Mouse (Mus musculus) thymus, postnatal 0 days (tissue): ENCODE results near the gene Magi1. TPM values are rescaled to one million over a fixed set of nuclear protein-coding genes. Genes with fewer than 3 reads are reported as not detected.
A peak's percentile ranks its signal among the peaks of the same experiment; 100 is the strongest.

Source experiments
- DNase-seq: peaks from one replicate; pipeline ENCODE4 v3.0.0-alpha.2; 2015; ENCODE audit warnings: low spot score
- polyA plus RNA-seq: library from polyadenylated mRNA; unstranded; fragments of >200 nt; fragmentation: Nextera tagmentation; extraction: Ambion mirVana; gene quantifications from 2 replicates; pipeline ENCODE4 v1.2.1, GENCODE M21; 2015

The Magi1 gene
- polyA plus RNA-seq, 1 experiment from 2014 or later = 1.4 TPM

DNA sequence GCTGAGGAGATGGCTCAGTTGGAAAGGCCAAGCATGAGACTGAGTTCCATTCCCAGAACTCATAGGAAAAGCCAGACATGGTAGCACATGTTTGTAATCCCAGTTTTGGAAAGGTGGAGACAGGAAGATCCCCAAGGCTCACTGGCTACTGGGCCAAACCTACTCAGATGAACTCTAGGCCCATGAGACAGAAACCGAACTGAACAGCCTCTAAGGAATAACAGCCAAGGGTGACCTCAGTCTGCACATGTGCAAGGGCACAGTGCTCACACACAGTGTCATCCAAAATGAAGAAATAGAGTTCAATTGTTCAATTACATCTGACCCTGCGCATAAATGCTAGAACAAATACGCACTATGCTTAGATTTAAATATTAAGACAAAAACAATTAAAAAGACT lies 547.6 kb downstream of the Magi1 start:
- DNase-seq = no peak

DNA sequence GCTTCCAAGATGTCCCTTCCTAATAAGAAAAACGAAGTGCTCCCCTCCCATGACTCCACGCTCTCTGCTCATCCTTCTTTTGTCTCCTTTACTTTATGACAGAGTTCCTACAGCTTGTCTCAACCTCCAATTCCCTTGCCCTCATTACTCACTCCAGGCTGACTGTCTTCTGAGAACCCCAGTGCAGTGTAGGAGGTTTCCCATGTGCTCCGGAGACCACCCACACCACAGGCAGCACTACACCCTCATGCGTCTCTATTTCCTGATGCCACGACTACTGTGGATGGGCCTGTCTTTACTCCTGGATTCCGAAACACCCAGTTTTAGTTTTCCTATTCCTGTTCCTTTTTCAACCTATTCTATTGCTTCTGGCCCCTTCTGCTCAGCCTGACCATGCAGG lies 549.9 kb downstream of the Magi1 start:
- DNase-seq = no peak

DNA sequence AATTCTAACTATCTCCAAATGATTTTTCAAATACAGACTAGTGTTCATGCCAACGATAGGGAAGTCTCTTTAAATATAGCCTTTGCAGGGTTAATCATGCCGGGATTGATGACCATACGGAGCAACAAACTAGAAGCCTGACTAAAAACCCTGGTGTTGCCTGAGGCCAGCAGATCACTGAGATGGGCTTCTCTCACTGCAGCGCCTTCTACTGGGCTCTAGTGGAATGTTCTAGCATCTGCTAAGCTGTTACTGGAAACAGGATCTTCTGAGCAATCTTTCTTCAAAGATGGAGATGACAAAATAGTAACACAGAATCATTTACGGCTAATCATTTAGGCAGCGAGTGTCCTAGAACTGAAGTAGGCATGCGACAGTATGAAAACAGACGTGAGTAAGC lies 554.0 kb downstream of the Magi1 start:
- peak; percentile 11 for DNase-seq

DNA sequence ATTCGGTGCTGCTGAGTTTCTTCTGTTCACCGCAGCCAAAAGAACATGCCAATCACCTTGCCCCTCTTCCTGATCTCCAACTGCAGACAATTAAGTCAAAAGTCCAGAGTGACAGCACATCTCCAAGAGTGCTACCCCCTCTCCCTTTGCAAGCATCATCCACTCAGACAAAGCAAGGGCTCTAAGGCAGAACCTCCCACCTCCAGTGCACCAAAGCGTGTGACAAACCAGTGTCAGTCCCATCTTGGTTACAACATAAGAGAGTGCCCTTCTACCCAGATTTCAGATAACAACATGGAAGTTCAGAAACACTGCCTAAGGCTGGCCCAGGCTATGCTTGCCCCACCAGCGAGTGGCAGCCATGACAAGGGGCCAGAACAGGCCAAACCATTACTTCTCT lies 554.9 kb downstream of the Magi1 start:
- DNase-seq = no peak

DNA sequence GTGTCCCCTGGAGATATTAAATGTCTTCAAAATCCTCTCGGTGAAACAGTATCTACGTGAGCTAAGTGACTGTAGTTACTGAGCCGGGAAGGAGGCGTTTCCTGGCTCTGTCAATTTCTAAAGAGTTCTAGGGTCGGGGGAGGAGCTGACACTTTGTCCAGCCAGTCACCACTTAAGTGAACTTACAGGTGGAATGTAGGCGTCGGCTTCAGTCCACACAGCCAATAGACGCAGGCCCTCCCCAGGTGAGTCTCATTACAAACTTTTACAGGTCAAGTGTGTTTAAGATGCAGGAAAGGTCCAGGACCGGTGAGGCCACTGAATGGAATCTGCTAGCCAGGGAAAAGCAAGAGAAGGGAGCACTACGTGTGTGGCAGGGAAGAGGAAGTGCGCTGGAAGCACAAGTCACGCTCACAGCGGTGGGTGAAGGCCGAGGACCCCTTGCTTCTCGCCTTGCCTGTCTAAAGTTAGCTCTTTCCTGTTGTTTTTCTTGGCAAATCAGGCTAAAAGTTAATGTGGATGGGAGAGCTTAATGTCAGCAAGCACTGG lies 556.0 kb downstream of the Magi1 start:
- DNase-seq = no peak

DNA sequence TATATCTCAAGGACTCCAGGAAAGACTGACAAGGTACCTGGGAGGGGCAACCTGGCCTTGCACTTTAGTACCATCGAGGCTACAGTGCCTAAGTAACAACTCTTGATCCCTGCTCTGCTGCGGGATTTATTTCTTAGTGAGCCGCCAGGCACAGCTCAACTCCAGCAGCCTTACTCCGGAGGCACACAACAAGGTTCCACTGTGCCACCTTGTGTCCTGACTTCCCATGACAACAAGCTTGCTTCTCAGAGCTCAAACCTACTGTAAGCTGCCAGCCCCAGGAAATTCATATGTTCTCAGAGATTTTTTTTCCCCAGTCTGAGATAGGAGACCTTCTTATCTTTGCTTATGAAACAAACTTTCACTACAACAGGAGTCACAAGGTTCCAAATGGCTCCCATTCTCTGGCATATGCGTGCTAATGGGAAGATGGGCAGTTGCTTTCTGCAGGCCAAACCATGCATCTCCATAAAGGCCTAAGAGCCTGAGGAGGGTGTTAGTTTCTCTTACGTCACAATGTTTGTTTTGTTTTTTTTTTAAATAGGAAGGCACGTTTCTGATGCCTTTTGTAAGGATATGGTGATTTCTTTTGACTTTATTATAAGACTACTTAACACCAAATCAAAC lies 556.8 kb downstream of the Magi1 start:
- DNase-seq = no peak

DNA sequence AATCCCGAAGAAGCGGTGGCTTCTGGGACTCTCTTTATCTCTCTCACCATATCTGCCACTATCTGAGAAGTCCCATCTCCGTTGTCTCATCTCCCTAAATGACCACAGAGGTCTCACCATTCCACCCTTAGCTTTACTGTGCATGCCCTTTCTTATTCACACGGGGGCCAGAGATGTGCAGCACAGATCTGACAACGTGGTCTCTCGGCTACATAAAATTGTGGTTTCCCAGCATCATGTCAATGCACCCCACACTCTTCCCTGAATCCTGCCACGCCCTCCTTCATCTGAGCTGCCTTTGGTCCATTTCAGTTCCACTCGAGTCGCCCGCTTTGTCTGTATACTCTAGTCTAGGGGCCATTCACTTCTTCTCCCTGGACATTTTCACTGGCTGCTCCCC lies 557.6 kb downstream of the Magi1 start:
- DNase-seq = no peak

DNA sequence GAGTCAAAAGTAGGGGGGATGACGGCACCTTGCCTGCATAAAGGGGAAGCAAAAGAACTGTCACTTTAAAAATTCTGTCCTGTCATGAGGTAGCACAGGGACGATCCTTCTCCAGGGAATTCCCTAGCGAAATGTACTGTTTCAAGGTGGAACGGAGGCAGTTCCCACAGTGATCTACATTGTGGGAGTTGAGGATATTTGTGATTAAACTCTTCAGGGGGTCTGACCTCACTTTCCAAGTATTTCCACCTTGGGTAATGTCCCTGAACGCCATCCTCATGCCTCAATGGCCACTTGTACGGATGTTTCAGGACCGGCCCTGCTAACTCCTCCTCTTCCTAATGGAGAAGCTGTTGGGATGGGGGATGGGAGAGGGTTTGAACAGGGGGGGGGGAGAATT lies 559.0 kb downstream of the Magi1 start:
- no peak for DNase-seq

DNA sequence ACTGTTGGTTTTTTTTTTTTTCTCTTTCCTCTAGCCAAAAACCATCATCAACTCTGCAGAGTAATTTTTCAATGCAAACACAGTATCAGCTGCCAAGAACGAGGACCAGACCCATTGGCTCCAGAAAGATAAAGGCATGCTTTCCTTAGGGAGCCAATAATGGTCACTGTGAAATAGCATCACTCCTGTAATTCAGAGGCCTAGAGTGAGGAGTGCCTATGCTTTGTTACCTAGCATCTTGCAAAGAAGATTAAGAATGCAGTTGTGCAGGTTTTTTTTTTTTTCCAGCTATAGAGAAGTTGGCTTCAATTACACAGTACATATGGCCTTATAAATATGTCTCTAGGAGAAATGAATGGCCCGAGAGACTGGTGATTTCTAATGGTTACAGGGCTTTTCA lies 560.5 kb downstream of the Magi1 start:
- DNase-seq = no peak

DNA sequence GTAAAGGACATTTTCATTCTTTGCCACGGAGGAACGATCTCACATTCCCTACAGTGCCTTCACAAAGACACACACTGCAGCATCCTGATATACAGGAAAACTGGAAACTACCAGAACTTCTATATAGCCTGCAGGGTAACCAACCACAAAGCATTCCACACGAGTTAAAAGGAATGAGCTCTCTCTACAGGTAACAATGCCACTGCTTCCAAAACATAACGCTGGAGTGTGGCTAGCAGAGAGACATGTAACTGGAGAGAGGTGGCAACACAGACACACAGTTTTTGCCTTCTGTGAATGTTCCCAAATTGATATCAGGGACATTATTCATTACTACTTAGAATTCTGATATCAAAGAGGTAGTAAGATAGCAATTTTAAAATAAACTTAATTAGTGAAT lies 564.2 kb downstream of the Magi1 start:
- no peak for DNase-seq

DNA sequence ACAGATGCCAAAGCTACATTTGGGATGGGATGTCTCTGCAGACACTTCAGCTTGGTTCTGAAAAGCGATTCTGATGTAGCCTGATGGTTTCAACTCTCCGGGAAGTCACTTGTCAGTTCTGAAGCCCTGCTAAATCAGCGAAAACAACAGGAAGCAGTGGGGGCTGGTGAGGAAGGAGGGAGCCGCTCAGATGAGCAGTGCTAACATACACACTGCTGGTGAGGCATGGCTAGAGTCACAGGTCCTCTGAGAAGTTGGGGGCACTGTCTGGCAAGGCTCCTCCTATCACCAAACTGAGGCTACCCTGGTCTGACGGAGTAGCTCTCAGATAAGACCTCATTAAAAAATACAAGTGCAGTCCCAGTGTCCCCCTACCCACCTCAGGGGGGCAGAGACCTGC lies 565.3 kb downstream of the Magi1 start:
- peak; percentile 34 for DNase-seq

DNA sequence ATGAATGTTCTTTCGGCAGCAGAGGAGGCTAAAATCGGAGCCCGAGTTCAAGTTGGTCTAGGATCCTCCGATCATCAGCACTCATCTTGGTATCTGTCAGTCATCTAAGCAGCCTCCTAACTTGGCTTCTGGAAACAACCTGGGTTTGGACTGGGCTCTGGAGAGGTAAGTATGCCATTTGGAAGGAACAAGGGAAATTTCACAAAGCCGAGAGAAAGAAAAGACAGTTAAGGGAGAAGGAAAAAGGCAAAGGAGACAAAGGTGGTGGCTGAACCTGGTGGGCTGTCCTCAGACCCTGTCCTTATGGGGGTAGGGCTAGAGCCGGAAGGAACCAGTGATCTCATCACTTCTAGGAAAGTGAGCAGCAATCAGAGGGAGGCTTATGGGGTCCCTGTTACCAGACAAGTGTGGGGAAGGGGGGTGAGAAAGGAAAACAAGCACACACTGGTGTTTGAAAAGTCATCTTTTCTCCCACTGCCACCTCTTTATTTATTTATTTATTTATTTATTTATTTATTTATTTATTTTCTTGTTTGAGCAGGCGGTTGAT lies 565.8 kb downstream of the Magi1 start:
- no peak for DNase-seq

DNA sequence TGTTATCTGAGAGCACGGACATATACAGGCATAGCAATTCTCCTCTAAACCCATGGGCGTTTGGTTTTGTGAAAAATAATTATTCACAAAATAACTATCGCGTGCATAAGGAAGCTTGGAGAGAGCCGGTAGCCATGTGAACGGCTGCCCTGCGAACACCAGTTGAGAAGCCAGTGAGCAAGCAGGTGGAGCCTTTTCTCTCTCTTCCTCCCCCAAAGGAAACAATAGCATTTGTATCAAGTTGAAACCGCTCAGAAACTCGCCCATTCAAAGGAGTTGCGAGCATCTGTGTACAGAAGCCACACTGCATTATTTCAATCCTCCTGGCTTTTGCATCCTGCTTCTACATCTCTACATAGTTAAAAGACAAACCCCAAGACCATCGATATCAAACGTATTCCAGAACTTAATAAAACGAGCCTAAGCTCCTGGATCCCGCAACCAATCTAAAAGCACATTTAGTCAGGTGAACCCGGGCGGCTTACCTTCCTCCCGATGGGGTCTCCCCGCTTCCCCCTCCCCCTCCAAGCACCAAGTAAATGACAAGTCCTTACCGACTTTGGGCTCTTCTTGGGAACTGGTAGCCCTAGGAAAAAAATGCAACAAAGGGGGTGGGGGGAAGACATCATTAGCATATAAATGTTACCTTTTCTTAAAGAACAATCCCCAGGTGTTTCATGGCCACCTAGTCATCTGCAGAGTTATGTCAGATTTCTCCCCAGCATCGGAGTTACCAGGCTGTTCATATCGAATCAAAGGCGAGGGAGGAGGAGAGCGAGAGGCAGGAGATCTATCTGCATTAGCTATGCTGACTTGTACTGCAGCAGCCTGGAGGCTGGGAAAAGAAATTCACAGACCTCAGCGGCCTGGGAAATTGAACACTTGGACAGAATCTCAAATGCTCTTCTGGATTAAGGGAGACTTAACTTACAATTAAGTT lies 566.8 kb downstream of the Magi1 start:
- peak; percentile 5 for DNase-seq

DNA sequence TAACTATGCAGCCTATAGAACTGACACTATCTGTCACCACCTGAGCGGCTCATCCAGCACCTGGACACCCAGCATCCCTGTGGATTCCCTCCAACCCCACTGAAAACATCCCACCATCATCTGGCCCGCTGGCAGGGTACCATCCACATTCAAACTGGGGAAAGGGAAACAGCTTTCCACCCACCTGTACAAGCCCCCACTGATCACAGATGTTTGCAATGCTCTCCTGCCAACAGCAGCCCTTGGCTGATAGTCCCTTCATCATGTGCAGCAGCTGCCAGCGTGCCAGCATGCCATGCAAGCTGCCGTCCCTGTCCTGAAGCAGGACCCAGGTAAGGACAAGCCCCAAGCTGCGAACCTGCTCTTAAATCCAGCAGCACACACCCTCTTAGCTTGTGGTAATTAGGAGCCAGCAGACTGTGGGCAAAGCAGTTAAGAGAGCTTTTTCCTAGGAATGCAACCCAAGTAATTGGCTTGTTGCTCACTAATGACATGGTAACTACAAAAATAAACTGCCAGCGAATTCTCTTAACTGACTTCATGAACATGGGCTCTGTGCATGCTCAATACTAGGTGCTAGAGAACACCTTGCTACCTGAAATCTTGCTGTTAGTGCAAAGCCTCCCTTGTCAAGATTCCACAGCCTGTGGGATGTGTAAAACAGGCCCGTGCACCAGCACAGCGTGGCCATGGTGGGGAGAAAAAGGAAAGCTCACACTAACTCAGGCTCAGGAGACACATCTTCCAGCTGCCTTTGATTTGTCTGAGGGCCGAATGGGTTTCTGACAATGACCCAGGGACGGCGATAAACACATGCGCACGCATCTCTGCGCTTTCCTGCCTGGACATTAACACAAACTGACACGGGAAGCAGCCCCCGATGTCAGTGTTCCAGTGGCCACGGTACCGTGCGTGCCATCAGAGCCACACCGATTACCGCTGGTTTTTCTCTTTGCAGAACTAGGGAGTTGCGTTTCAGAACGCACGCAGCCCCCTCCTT lies 568.2 kb downstream of the Magi1 start:
- no peak for DNase-seq

DNA sequence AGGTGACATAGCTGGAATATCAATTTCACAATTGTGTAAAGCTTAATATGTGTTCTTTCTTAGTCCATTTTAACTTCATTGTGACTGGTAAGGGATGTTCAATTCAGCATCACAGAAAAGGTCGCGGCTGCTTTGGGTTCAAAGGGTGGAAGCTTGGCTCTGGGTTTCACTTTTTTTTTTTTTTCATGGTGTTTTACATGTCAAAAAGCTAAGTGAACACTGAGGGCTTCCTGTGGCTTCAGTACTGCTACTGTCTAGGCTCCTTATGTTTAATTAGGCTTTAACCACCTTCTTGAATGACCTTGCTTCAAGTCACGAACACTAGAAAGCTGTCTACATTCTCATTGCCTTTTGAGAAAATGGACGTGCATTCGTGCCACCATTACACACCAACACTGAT lies 579.4 kb downstream of the Magi1 start:
- no peak for DNase-seq

DNA sequence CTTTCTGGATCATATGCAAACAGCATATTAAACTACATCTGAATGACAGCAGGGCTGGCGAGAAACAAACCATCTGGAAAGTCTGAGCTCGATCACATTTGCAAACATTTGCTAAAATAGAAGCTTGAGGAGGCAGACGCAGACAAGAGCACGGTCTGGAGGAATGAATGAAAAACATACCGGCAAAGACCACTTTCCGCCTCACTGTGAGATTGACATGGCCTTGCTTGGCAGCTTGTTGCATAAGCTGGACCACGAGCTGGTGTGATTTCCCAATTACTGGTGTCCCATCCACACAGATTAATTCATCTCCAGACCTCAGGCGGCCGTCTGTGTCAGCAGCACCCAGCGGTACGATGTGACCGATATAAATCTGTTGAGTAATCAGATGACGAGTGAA lies 584.3 kb downstream of the Magi1 start:
- DNase-seq = no peak

DNA sequence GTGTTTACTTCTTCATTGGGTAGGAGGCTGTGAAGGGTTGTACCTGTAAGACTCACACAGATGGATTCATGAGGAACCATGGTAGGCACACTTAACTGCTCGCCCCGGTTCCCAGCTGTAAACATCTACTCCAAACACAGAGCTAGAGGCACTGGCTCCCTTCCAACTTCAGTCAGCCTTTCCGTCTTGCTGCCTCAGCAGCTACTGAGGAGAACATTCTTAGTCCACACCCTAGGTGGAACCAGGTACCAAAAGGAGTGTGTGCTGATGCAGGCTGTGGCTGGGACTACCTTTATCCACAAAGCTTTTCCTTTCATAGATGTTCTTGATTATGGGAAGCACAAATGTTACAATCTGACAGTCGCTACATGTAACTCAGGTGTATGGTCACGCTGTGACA lies 585.8 kb downstream of the Magi1 start:
- no peak for DNase-seq

DNA sequence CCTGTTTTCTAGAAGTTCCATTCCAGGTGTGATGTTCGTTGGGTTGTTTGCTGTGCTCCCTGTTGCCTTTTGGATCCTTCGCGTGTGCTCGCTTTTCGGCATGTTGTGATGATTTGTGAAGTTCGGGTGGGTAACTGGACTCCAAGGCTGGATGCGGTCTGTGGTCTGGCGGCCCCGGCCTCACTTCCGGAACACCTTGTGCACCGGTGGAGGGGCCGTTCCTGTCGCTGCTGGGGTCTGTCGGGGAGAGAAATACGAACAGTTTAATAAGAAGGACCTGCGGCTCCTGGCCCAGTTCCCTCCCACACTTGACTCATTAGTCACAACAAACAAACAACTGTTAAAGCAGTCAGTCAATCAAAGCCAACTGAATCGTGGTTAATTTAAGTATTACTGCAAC lies 605.0 kb downstream of the Magi1 start:
- DNase-seq = no peak

DNA sequence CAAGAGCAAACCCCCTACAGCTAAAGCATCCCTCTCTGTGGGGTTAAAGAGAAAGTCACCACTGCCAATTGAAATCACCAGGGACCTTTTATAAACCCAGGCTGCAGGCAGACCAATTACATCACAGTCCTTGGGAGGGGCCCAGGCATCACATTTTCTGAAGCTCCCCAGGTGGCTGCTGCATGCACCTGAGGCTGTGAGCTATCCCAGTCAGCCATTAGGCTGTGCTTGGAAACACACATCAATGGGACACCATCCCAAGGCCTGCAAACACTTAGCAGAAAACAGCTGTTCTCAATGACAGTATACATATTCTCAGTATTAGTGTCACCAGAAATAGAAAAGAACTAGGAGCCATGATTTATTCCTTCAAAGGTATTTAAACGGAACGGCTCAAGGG lies 617.0 kb downstream of the Magi1 start:
- DNase-seq = no peak

DNA sequence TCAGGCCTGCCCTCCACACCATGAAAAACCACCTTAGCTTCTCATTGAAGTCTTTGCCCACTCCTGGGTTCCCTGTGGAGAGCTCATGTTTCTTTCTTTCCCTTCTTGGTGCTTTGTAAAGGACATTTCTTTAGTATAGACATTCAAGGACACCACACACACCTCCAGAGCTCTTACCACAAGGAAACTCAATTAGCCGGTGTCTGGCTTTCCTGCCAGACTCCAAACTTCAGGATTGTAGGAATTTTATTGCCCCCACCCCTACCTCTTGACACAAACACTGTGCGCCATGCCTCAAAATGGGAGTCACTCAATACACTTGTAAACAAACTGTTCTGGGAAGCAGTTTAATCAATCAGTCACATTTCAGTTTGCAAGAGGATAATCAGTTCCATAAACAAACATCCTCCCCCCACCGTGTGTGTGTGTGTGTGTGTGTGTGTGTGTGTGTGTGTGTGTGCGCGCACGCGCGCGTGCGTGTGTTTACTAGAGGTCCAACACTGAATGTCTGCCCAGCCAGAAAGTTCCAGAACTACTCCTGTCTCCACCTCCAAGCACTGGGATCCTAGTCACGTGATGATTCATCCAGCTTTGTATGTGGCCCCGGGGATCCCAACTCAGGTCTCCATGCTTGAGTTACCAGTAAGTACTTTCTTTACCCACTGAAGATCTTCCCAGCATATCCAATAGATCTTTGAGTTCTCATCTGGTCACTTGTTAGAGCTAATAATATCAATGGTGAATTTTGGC lies 618.5 kb downstream of the Magi1 start:
- no peak for DNase-seq
